Mouse (Mus musculus) layer of hippocampus, adult 8-10 months (tissue): ENCODE measurements around the gene Ndufa1. TPM values are rescaled to one million over a fixed set of nuclear protein-coding genes. Genes with fewer than 3 reads are reported as not detected.
"Not testable (repeated sequence)": the region's sequence is repeated elsewhere in the genome, so short reads cannot be mapped to it uniquely, and the experiment has no call there.

Source experiments
- DNase-seq, 2 experiments: peaks; one replicate each; pipeline ENCODE4 v3.0.0; 2022; ENCODE audit warnings: low spot score in 2 of 2
- total RNA-seq, 4 experiments: library from RNA; stranded (reverse); gene quantifications; 2 replicates each; pipeline ENCODE4 v1.2.4; 2022

The Ndufa1 gene
- 100 to 1,000 TPM; 161 to 234 (median 206) TPM for total RNA-seq

- peak; percentile 68 to 71 for DNase-seq
Measured at GRCm38 (mm10) chrX:37191105-37191743, at the start of gene Ndufa1, which contains the start of gene Rnf113a1. Gene Ndufa1 (minus strand): TSS chrX:37191163. Gene Rnf113a1 (plus strand): TSS chrX:37191245.

GRCm38 (mm10) chrX:37222158-37222557 is 31.2 kb upstream of the Ndufa1 start, which contains the start of gene Rhox1:
Gene Rhox1 (minus strand): TSS chrX:37222258.
- DNase-seq = not testable (repeated sequence)

GRCm38 (mm10) chrX:37210941-37211340 is 20.0 kb upstream of the Ndufa1 start, which contains the start of gene Gm9:
Gene Gm9 (minus strand): TSS chrX:37211041.
- DNase-seq = no peak

- no peak for DNase-seq
Measured at GRCm38 (mm10) chrX:37198676-37199075, 7.7 kb upstream of the Ndufa1 start.

DNA sequence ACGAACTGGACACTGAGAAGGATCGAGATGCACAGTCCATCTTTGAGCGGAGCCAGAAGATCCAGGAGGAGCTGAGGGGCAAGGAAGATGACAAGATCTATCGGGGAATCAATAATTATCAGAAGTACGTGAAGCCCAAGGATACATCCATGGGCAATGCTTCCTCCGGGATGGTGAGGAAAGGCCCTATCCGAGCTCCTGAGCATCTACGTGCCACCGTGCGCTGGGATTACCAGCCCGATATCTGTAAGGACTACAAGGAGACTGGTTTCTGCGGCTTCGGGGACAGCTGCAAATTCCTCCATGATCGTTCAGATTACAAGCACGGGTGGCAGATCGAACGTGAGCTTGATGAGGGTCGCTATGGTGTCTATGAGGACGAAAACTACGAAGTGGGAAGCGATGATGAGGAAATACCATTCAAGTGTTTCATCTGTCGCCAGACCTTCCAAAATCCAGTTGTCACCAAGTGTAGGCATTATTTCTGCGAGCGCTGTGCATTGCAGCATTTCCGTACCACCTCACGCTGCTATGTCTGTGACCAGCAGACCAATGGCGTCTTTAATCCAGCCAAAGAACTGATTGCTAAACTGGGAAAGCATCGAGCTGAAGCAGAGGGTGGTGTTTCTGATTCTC is 899 bp upstream of the Ndufa1 start:
- DNase-seq = peak in 1 of 2 experiments; percentile 9

DNA sequence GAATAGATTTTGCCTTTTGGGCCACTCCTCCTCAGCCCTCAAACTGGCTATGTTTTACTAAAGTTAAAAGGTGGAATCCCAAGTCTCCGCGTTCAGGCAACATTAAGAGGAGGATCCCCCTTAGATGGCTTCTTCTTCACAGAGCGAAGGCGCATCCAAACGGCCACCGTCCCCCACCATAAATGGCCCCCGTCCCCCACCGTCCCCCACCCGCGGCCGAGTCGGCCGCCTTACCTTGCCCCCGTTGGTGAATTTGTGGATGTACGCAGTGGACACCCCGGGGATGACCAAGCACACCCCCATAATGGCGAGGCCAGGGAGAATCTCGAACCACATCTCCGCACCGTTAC is 233 bp downstream of the Ndufa1 start:
- DNase-seq = no peak

- DNase-seq = not testable (repeated sequence)
Measured at GRCm38 (mm10) chrX:37184401-37184800, 6.6 kb downstream of the Ndufa1 start.

DNA sequence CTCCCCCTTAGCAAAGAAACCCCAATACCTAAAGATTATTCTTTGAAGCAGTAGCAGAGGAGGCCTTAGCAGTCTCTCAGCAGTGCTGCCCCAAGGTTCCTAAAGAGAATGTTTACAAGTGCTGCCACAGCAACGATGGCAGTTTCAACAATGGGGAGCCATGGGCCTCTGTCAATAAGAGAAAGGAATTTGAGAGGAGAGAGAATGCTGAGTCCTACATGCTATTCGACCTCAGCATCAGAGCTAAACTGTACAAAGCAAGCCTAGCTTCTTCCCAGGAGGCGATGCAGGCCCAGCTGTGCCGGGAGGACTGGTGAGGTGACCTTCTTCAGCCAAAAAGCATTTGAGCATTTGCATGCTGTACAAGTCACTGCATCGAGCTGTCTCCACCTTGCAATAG is 22.2 kb downstream of the Ndufa1 start, which contains the start of gene Akap14:
Akap14 (minus strand) TSS at position 101 of the 400 bp plus-strand sequence.
- DNase-seq = no peak

DNA sequence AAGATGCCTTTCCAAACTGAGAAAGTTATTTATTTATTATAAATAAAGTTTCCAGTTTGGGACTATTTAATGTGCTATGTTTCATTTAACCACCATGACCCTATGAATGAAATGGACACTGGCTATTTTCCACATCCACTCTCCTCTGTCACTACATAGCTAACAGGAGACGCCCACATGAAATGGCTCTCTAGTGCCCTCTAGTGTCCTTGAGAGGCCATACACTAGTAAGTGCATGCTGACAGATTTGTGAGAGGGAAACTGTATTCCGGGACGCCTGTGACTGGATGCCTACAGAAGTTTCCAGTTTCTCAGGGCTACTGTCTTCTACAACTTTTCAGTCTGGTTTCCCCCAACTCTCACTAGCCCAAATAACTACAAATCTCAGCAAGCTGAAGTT is 23.9 kb downstream of the Ndufa1 start:
- DNase-seq = no peak

DNA sequence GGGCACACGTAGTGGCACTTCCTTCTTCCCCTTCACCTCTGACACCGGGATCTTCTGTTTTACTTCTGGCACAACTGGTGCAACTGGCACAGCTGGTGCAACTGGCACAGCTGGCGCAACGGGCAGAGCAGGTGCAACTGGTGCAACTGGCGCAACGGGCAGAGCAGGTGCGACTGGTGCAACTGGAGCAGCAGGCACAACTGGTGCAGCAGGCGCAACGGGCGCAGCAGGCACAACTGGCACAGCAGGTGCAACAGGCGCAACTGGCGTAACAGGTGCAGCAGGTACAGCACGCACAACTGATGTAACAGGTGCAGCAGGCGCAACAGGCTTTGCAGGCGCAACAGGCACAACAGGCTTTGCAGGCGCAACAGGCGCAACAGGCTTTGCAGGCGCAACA is 27.8 kb downstream of the Ndufa1 start:
- DNase-seq = no peak

- no peak for DNase-seq
Measured at GRCm38 (mm10) chrX:37161169-37161568, 29.8 kb downstream of the Ndufa1 start.

DNA sequence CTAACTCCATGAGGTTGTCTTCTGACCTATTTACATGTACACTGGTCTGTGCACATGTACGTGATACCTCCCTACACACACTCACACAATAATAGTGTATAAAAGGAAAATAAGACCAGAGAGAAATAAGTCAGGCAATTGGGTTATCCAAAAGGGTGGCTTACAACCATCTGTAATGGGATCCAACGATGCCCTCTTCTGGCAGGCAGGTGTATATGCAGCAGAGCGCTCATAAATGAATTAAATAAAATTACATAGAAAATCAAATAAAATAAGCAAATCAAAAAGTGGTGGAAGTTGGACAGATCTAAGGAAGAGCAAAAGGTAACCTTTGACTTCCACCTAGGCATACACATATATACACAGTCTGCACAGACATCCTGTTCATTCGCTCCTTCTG is 33.1 kb downstream of the Ndufa1 start:
- DNase-seq = no peak

GRCm38 (mm10) chrX:37144954-37145353 is 46.0 kb downstream of the Ndufa1 start:
- no peak for DNase-seq

GRCm38 (mm10) chrX:37144498-37144897 is 46.5 kb downstream of the Ndufa1 start:
- DNase-seq = not testable (repeated sequence)

- DNase-seq = no peak
Measured at GRCm38 (mm10) chrX:37141732-37142131, 49.2 kb downstream of the Ndufa1 start.

Other genes starting within 250 kb of the Ndufa1 start
- 10 to 100 TPM; 45.3 to 51.8 (median 48.0) TPM for gene Sept6, start 199.4 kb downstream of the Ndufa1 start, total RNA-seq
- gene Sowahd, start 142.3 kb downstream of the Ndufa1 start, total RNA-seq = not detected
- 100 to 1,000 TPM; 184 to 339 (median 269) TPM for gene Rpl39, start 105.8 kb downstream of the Ndufa1 start, total RNA-seq
- gene Upf3b, start 80.8 kb downstream of the Ndufa1 start, total RNA-seq = 10 to 100 TPM; 17.3 to 23.3 (median 21.3) TPM
- 10 to 100 TPM; 12.9 to 19.4 (median 14.3) TPM for gene Nkap, start 64.4 kb downstream of the Ndufa1 start, total RNA-seq
- gene Akap14, start 22.3 kb downstream of the Ndufa1 start, total RNA-seq = under 1 TPM in 2 of 4 experiments, not detected in 2; 0.23 to 0.34 TPM
- gene Rnf113a1, start 82 bp upstream of the Ndufa1 start, total RNA-seq = 10 to 100 TPM in 1 of 4 experiments, 1 to 10 TPM in 3; 7.1 to 10.1 (median 7.9) TPM
- not detected for gene Gm9, start 19.9 kb upstream of the Ndufa1 start, total RNA-seq
- not detected for gene Rhox1, start 31.1 kb upstream of the Ndufa1 start, total RNA-seq
- not detected for gene Rhox2a, start 53.8 kb upstream of the Ndufa1 start, total RNA-seq
- not detected for gene Rhox3a, start 58.8 kb upstream of the Ndufa1 start, total RNA-seq
- gene Rhox4a, start 74.2 kb upstream of the Ndufa1 start, total RNA-seq = not detected
- gene Rhox3a2, start 188.9 kb upstream of the Ndufa1 start, total RNA-seq = not detected
- not detected for gene Rhox4a2, start 199.7 kb upstream of the Ndufa1 start, total RNA-seq
- not detected for gene Rhox2b, start 220.9 kb upstream of the Ndufa1 start, total RNA-seq
- gene Rhox4b, start 241.3 kb upstream of the Ndufa1 start, total RNA-seq = not detected